Mouse (Mus musculus) inflammation-experienced regulatory T-cells, adult 6 months (primary cell): ENCODE measurements around the gene Glra4. TPM values are rescaled to one million over a fixed set of nuclear protein-coding genes. Genes with fewer than 3 reads are reported as not detected.
"Not testable (repeated sequence)": the region's sequence is repeated elsewhere in the genome, so short reads cannot be mapped to it uniquely, and the experiment has no call there.

ENCODE experiments used
- ATAC-seq: one replicate; pipeline ENCODE4 v1.8.0; 2017
- polyA plus RNA-seq, 3 experiments: library from polyadenylated mRNA; unstranded; fragments of 100-300 nt; shearing (Covaris generic); gene quantifications; one replicate each; pipeline ENCODE4 v1.2.1; 2017

Glra4 gene
- polyA plus RNA-seq, 3 experiments from 2014 or later: not detected

DNA sequence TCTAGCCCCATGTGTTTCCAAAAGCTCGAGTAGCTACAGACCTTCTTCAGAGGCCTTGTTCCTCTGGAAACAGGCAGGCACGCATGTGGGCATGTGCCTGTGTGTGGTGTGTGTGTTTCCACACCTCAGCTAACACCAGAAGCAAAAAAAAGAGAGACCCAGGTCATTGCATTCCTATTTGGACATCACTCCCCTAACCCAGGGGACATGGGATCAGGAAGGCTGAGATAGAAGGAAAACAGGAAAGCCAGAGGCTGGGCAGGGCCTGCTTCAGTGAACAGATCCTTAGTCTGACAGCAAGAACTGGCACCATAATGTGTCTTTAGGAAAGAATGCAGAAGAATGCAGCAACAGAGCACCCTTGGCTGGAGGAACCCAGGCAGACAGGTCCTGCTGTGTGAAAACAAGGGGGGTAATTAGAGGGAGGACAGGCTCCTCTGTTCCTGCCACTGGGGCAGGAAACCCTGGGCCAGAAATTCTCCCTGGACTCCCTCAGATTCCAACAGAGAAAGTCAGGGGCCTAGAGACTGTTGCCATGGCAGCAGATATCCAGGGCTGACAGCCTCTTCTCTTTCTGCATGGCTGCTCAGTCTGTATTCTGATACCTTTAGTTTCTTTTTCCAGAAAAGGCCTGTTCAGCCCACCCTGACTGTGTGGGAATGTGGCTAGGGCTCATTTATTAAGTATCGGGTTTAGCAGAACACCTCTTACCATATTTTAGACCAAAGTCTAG lies 65.0 kb downstream of the Glra4 start:
- ATAC-seq: not testable (repeated sequence)

DNA sequence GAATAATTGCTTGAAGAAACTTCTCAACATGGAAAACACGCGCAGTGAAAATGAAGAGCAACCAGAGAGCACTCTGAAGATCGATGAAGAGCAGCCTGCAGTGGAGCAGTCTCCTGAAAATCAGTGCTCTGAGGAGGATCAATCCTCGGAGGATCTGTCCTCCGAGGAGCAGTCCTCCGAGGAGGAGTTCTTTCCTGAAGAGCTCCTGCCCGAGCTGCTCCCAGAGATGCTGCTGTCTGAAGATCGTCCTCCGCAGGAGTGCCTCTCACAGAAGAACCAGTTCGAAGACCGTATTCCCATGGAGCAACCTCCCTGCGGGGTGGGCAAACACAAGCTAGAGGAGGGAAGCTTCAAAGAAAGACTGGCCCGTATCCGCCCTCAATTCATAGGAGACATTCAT lies 71.2 kb downstream of the Glra4 start:
- no peak for ATAC-seq

DNA sequence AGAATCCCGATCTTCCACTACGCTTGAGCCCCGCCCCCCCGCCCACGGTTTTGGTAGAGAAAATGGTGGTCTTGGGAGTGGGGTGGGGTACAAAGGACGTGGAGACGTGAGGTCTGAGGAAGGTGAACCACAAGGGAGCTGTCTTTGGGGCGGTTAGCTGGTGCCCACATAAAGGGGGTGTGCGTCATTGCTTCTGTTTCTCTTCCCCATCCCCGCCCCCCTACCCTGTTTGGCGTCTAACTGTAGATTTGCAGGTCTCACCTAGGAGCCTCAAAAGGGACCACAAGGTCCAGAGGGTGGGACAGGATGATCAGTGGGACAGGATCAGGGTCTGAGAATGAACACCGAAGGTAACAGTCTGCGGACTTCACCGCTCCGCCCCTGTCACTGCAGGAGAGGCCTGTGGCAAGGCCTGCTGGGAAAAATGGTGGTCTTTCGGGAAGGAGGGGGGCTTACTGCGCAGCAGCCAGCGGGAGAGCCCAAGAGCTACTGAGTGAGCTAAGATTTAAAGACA lies 71.7 kb downstream of the Glra4 start:
- ATAC-seq: peak; percentile 43

Other genes starting within 250 kb of the Glra4 start
- gene Kir3dl2, start 236.1 kb downstream of the Glra4 start, polyA plus RNA-seq: not detected
- gene Tceal3, start 189.3 kb downstream of the Glra4 start, polyA plus RNA-seq: 1 to 10 TPM in 1 of 3 experiments, under 1 TPM in 1, not detected in 1; 0.81 to 1.7 TPM
- gene Tceal1, start 72.2 kb downstream of the Glra4 start, polyA plus RNA-seq: under 1 TPM in 1 of 3 experiments, not detected in 2; 0.20 TPM
- 10 to 100 TPM; 77.6 to 81.5 (median 78.3) TPM for gene Morf4l2, start 36.5 kb downstream of the Glra4 start, polyA plus RNA-seq
- gene Plp1, start 42.5 kb upstream of the Glra4 start, polyA plus RNA-seq: 1 to 10 TPM in 2 of 3 experiments, under 1 TPM in 1; 0.57 to 4.9 (median 3.8) TPM
- gene Rab9b, start 88.6 kb upstream of the Glra4 start, polyA plus RNA-seq: not detected
- gene H2bfm, start 147.2 kb upstream of the Glra4 start, polyA plus RNA-seq: not detected
- gene Tmsb15b2, start 195.4 kb upstream of the Glra4 start, polyA plus RNA-seq: 10 to 100 TPM; 45.4 to 72.3 (median 45.6) TPM
- gene Tmsb15l, start 196.7 kb upstream of the Glra4 start, polyA plus RNA-seq: 10 to 100 TPM in 1 of 3 experiments, 1 to 10 TPM in 2; 1.1 to 16.5 (median 2.6) TPM
- 10 to 100 TPM; 22.3 to 36.5 (median 26.2) TPM for gene Tmsb15b1, start 196.7 kb upstream of the Glra4 start, polyA plus RNA-seq
- gene Zcchc18, start 213.0 kb upstream of the Glra4 start, polyA plus RNA-seq: 10 to 100 TPM; 51.8 to 54.5 (median 53.6) TPM